Mouse (Mus musculus): Measurements from ENCODE around the gene Leng8.

DNA sequence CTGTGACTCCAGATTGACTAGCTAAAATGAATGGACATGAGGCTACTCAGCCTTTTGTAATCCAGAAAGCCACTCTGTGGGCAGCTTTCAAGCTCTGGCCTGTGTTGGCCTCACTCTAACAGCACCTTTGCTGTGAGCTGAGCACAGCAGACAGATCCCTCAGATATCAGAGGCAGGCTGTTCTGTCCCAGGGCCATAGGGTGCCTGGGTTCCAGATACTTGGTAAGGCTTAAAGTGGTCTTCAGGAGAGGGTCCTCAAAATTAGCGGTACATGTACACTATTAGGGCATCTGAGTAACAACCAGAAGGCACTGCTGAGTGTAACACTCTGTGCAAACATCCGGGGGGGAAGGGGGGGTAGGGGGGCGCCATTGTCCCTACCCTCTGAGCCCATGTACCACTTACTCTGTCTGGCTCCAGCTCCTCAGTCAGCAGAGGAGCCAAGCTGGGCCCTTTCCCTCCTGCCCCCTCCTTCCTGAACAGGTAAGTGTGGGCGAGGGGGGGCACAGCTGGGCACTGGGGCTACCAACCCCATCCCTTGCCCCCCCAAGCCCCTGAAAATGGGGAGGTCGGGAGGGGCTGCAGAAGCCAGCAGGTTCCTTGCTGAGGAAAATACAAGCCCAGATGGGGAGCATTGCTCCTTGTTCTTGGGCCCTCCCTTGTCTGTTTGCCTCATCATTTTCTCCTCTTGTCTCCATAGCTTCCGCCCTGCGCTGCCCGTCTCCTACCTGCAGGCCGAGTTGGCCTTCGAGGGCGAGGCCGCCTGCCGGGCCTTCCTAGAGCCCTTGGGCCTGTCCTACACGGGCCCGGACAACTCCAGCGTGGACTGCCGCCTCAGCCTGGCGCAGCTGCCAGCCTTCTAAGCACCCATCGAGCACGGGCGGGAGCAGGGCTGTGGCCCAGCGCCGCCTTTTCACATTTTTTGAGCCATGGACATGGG, 9.7 kb downstream of the Leng8 start:
- TF ChIP-seq CTCF (IDR thresholded peaks at IDR 0.05; ENCODE audit: low read depth, low read length) (no peak), TAL1 (conservative IDR thresholded peaks at IDR 0.05; ENCODE audit: low read depth, low read length) (no peak), GATA1 (IDR thresholded peaks at IDR 0.05; ENCODE audit: borderline replicate concordance, low read length) (no peak), POLR2AphosphoS5 (IDR thresholded peaks at IDR 0.05; ENCODE audit: insufficient replicate concordance, low read depth, low read length) (no peak)
